Mouse (Mus musculus) C2C12 (cell line): ENCODE measurements at regions not wholly inside any gene's neighbourhood (a gene's known extent, or its start where the extent isn't known, plus 50 kb on each side); places are given as distances from the start of the nearest gene placed in this dataset.
A peak's percentile ranks its signal among the peaks of the same experiment; 100 is the strongest.

Experiments used
- H3K27me3 ChIP-seq: one replicate; pipeline ENCODE4 v1.6.1; 2011; ENCODE audit not compliant: control insufficient read depth, insufficient read depth, insufficient read length
- H3K36me3 ChIP-seq: one replicate; pipeline ENCODE4 v1.6.1; 2011; ENCODE audit not compliant: control insufficient read depth, insufficient read depth
- H3K4me3 ChIP-seq: one replicate; pipeline ENCODE4 v1.5.1; 2011; ENCODE audit warnings: mild to moderate bottlenecking, control low read depth; ENCODE audit not compliant: poor library complexity, insufficient read depth, severe bottlenecking
- H3K79me2 ChIP-seq: one replicate; pipeline ENCODE4 v1.6.1; 2011; ENCODE audit not compliant: control insufficient read depth, insufficient read depth
- H3K79me3 ChIP-seq: one replicate; pipeline ENCODE4 v1.6.1; 2011; ENCODE audit warnings: low read depth, control low read depth
- H3ac ChIP-seq: one replicate; pipeline ENCODE3; 2011; ENCODE audit warnings: low read depth; ENCODE audit not compliant: control insufficient read depth, insufficient read length
- CEBPB ChIP-seq: IDR thresholded peaks from one replicate; pipeline ENCODE4 v1.6.1; 2011; ENCODE audit warnings: low read depth, mild to moderate bottlenecking, control low read depth, moderate library complexity
- CTCF ChIP-seq: IDR thresholded peaks from one replicate; pipeline ENCODE4 v1.5.1; 2011; ENCODE audit not compliant: control insufficient read depth, insufficient read depth, insufficient read length
- FOSL1 ChIP-seq: IDR thresholded peaks from one replicate; pipeline ENCODE4 v1.8.0; 2011; ENCODE audit warnings: mild to moderate bottlenecking, low read length; ENCODE audit not compliant: poor library complexity, insufficient read depth, severe bottlenecking
- MAX ChIP-seq: IDR thresholded peaks from one replicate; pipeline ENCODE4 v1.6.1; 2011; ENCODE audit warnings: mild to moderate bottlenecking, control low read depth
- MYOD1 ChIP-seq: IDR thresholded peaks from one replicate; pipeline ENCODE4 v1.6.1; 2011; ENCODE audit warnings: low read depth; ENCODE audit not compliant: control insufficient read depth, insufficient read length
- MYOG ChIP-seq: IDR thresholded peaks from one replicate; pipeline ENCODE4 v1.6.1; 2011; ENCODE audit not compliant: control insufficient read depth, insufficient read length; ENCODE audit errors: extremely low read depth
- USF1 ChIP-seq: IDR thresholded peaks from one replicate; pipeline ENCODE4 v1.6.1; 2011; ENCODE audit warnings: low read depth, mild to moderate bottlenecking, control low read depth, moderate library complexity

DNA sequence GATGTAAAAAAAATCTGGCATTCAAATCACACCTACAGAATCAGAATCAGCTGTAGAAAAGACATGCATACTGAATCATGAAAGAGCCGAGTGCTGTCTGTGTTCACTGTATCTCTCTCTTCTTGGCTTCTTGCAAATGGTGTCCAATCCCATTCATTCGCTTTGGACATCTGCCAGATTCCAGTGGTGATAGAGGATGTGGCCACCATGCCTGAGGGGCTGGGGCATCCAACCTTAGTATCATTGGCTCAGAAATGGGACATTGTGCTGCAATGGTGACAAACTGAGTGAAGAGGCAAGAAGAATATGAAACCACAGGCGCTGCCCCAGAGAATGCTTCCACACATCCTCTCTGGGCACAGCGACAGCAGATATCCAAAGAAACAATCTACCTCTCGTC is 555.2 kb downstream of the Defb40 start:
- no peak for TF ChIP-seq FOSL1
- TF ChIP-seq CTCF = no peak
- TF ChIP-seq USF1 = no peak
- TF ChIP-seq CEBPB = no peak
- TF ChIP-seq MAX = no peak
- TF ChIP-seq MYOG = no peak
- TF ChIP-seq MYOD1 = no peak
- H3K79me3 ChIP-seq = no peaks in the 10 kb centered on the region
- no peaks in the 10 kb centered on the region for H3K36me3 ChIP-seq
- H3K79me2 ChIP-seq = no peaks in the 10 kb centered on the region
- H3K4me3 ChIP-seq = no peak overlapping the region
- H3K27me3 ChIP-seq = no peaks in the 10 kb centered on the region
- no peak overlapping the region for H3ac ChIP-seq

GRCm38 (mm10) chr8:18412470-18412869 is 565.6 kb downstream of the Defb40 start:
- no peaks in the 10 kb centered on the region for H3K79me2 ChIP-seq
- no peak overlapping the region for H3K4me3 ChIP-seq
- no peaks in the 10 kb centered on the region for H3K36me3 ChIP-seq
- no peaks in the 10 kb centered on the region for H3K79me3 ChIP-seq
- H3K27me3 ChIP-seq = no peaks in the 10 kb centered on the region
- H3ac ChIP-seq = no peak overlapping the region
- TF ChIP-seq MYOD1 = no peak
- TF ChIP-seq CTCF = no peak
- no peak for TF ChIP-seq CEBPB
- no peak for TF ChIP-seq USF1
- no peak for TF ChIP-seq MYOG
- no peak for TF ChIP-seq MAX
- TF ChIP-seq FOSL1 = no peak

GRCm38 (mm10) chr8:18406446-18406845 is 571.6 kb downstream of the Defb40 start:
- no peaks in the 10 kb centered on the region for H3K79me2 ChIP-seq
- H3K79me3 ChIP-seq = no peaks in the 10 kb centered on the region
- no peak overlapping the region for H3ac ChIP-seq
- H3K36me3 ChIP-seq = no peaks in the 10 kb centered on the region
- no peaks in the 10 kb centered on the region for H3K27me3 ChIP-seq
- TF ChIP-seq FOSL1 (no peak), CTCF (no peak), MYOD1 (no peak), CEBPB (no peak), MYOG (no peak), USF1 (no peak), MAX (no peak)
- H3K4me3 ChIP-seq = no peak overlapping the region

DNA sequence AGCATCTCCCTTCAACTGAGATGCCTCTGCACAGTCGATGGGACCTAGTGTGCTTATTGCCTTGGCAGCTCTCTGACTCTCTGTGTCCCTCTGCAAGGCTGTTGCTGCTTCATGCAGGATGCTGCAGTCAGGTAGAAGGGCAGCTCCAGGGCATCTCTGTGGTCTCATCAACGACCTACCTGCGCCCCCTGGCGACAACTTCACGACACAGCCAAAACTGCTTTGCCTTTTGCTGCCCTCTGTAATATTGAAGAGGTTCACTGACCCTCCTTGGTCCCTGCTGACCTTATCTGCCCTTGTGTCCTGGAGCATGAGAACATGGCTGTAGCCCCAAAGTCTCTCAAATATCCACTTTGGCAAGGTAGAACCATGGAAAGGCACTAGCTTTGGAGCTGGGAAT is 589.7 kb downstream of the Defb40 start:
- Histone ChIP-seq H3K79me2 (no peaks in the 10 kb centered on the region), H3K27me3 (no peaks in the 10 kb centered on the region), H3K4me3 (no peak overlapping the region), H3K79me3 (no peaks in the 10 kb centered on the region), H3ac (no peak overlapping the region), H3K36me3 (no peaks in the 10 kb centered on the region)
- TF ChIP-seq MYOD1 (no peak), USF1 (no peak), FOSL1 (no peak), MYOG (no peak), CTCF (peak; percentile 40)

GRCm38 (mm10) chr8:18381615-18382178 is 596.4 kb downstream of the Defb40 start:
- H3K79me2 ChIP-seq = no peaks in the 10 kb centered on the region
- no peaks in the 10 kb centered on the region for H3K36me3 ChIP-seq
- no peak for TF ChIP-seq CTCF
- TF ChIP-seq MAX = no peak
- no peak for TF ChIP-seq USF1
- no peak for TF ChIP-seq CEBPB
- TF ChIP-seq FOSL1 = no peak
- H3K4me3 ChIP-seq = no peak overlapping the region
- no peak overlapping the region for H3ac ChIP-seq
- no peaks in the 10 kb centered on the region for H3K27me3 ChIP-seq
- no peaks in the 10 kb centered on the region for H3K79me3 ChIP-seq

DNA sequence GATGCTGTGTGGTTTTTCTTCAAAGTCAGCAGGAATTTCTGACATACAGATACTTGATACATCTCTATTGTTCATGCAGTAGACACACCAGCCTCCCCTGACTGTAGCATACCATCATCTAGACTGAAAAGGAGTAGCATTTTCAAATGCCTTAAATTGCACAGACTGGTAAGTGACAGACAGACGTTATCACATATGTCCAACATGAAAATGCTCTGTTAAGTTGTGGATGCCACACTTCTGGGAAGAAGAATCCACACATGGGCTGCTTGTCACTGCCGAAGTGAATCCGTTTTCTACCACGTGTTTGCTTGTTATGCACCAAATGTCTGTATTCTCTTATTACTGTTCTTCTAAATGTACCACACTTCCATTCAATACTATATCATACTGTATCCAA is 629.3 kb downstream of the Defb40 start:
- no peaks in the 10 kb centered on the region for H3K36me3 ChIP-seq
- H3K27me3 ChIP-seq = no peaks in the 10 kb centered on the region
- no peaks in the 10 kb centered on the region for H3K79me3 ChIP-seq
- no peaks in the 10 kb centered on the region for H3K79me2 ChIP-seq
- TF ChIP-seq CTCF (no peak), CEBPB (no peak), MAX (no peak), MYOG (no peak), USF1 (no peak), FOSL1 (no peak), MYOD1 (no peak)
- H3K4me3 ChIP-seq = no peak overlapping the region
- no peak overlapping the region for H3ac ChIP-seq

- no peaks in the 10 kb centered on the region for H3K27me3 ChIP-seq
- no peak overlapping the region for H3K4me3 ChIP-seq
- no peaks in the 10 kb centered on the region for H3K79me2 ChIP-seq
- TF ChIP-seq MAX (no peak), CTCF (no peak), FOSL1 (no peak), MYOD1 (no peak), USF1 (no peak), MYOG (no peak)
- no peaks in the 10 kb centered on the region for H3K36me3 ChIP-seq
- no peaks in the 10 kb centered on the region for H3K79me3 ChIP-seq
- no peak overlapping the region for H3ac ChIP-seq
Observed at GRCm38 (mm10) chr8:18346248-18346647, 631.8 kb downstream of the Defb40 start.
